ENCODE assay signal across 20 mouse cellular contexts in the genomic region with DNA sequence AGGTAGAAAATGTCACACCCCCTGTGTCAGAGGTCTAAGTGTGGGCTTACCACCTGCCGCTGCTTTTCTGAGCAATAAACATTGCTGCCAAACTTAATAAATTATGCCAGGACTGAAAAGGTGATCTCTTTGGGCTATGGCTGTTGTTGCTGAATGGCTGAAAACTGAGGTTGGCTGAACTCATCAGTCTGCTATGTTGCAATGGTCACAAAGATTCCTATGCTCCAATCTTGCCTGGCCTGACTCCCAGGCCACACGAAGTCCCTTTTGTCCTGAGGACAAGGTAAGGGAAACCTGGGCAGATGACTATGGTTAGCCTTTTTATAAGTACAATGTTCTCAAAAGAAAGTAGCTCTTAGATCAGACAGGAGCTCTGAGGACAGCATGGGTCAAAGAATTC. TPM values are rescaled to one million over a fixed set of nuclear protein-coding genes. Genes with fewer than 3 reads are reported as not detected.
"Had no signal": no experiment of that assay in that cellular context is flagged by ENCODE, and none has a peak within 500 bp of the region (broad histone marks: within the 10 kb centered on the region; RNA-seq: fewer than 3 reads in every experiment).

No protein-coding gene starts in this region.

- H3K9me3 ChIP-seq: lung, embryonic 15.5 days; megakaryocyte, embryonic 14.5 days; midbrain, embryonic 13.5 days; midbrain, embryonic 15.5 days; neural tube, embryonic 13.5 days; neural tube, embryonic 15.5 days; stomach, embryonic 15.5 days had no signal

- H3K27ac ChIP-seq: lung, embryonic 15.5 days; macrophage; midbrain, embryonic 13.5 days; midbrain, embryonic 15.5 days; neural tube, embryonic 13.5 days; neural tube, embryonic 15.5 days; stomach, embryonic 15.5 days; stomach, postnatal 0 days had no signal

- H3K36me3 ChIP-seq: lung, embryonic 15.5 days; midbrain, embryonic 13.5 days; midbrain, embryonic 15.5 days; neural tube, embryonic 13.5 days; neural tube, embryonic 15.5 days; stomach, embryonic 15.5 days had no signal

- H3K9ac ChIP-seq: lung, embryonic 15.5 days; midbrain, embryonic 13.5 days; midbrain, embryonic 15.5 days; neural tube, embryonic 13.5 days; neural tube, embryonic 15.5 days; stomach, embryonic 15.5 days had no signal

- H3K4me1 ChIP-seq: lung, embryonic 15.5 days; megakaryocyte, embryonic 14.5 days; midbrain, embryonic 13.5 days; neural tube, embryonic 13.5 days; neural tube, embryonic 15.5 days; stomach, embryonic 15.5 days had no signal

- H3K27me3 ChIP-seq: lung, embryonic 15.5 days; megakaryocyte, embryonic 14.5 days; midbrain, embryonic 13.5 days; midbrain, embryonic 15.5 days; neural tube, embryonic 13.5 days; stomach, embryonic 15.5 days had no signal

- H3K4me3 ChIP-seq: lung, embryonic 15.5 days; midbrain, embryonic 13.5 days; midbrain, embryonic 15.5 days; neural tube, embryonic 13.5 days; neural tube, embryonic 15.5 days; stomach, embryonic 15.5 days had no signal

- H3K4me2 ChIP-seq: lung, embryonic 15.5 days; midbrain, embryonic 11.5 days; midbrain, embryonic 13.5 days; midbrain, embryonic 15.5 days; neural tube, embryonic 13.5 days; neural tube, embryonic 15.5 days; stomach, embryonic 15.5 days had no signal

- DNase-seq: lung, adult 2 months; lung, postnatal 14 days; lung, postnatal 36 days; retina, postnatal 1 day; right cerebral cortex, adult 18-20 months; right cerebral cortex, postnatal 25 days; right cerebral cortex, postnatal 4 days; thymus, adult 2 months; thymus, postnatal 25 days; thymus, postnatal 4 days had no signal

RNA-seq across cellular contexts. Expression of gene Ttn, which starts 16.3 kb away (rescaled TPM):
- polyA plus RNA-seq: macrophage had no signal
